Mouse (Mus musculus): ENCODE measurements around the gene Kcnq2.

GRCm38 (mm10) chr2:181115367-181115766 lies 19.7 kb downstream of the Kcnq2 start:
- TF ChIP-seq POLR2A (IDR thresholded peaks at IDR 0.05; ENCODE audit: borderline replicate concordance, control insufficient read depth, low read depth, low read length), result no peak
- TF ChIP-seq CTCF (IDR thresholded peaks at IDR 0.05; ENCODE audit: control insufficient read depth, insufficient read depth, low read length), result no peak

All from bone marrow, adult 2 months (tissue).